Mouse (Mus musculus) small intestine, adult 2 months (tissue): ENCODE results near the gene Ormdl3. TPM values are rescaled to one million over a fixed set of nuclear protein-coding genes. Genes with fewer than 3 reads are reported as not detected.
A peak's percentile ranks its signal among the peaks of the same experiment; 100 is the strongest.
"Not testable (repeated sequence)": the region's sequence is repeated elsewhere in the genome, so short reads cannot be mapped to it uniquely, and the experiment has no call there.

Experiments
- H3K27ac ChIP-seq: fragments of 200-500 bp; 2 replicates; pipeline ENCODE4 v1.5.1; 2012; ENCODE audit warnings: low read depth, low read length, control low read depth, inconsistent platforms; ENCODE audit not compliant: insufficient read depth
- H3K27me3 ChIP-seq: fragments of 200-500 bp; 2 replicates; pipeline ENCODE4 v1.6.1; 2012; ENCODE audit warnings: mild to moderate bottlenecking, moderate library complexity, low read length, inconsistent platforms; ENCODE audit not compliant: control insufficient read depth, insufficient read depth
- H3K36me3 ChIP-seq: fragments of 200-500 bp; 2 replicates; pipeline ENCODE4 v1.6.1; 2012; ENCODE audit warnings: mild to moderate bottlenecking, low read length, control low read depth, inconsistent platforms; ENCODE audit not compliant: control insufficient read depth, insufficient read depth
- H3K4me1 ChIP-seq: fragments of 200-500 bp; 2 replicates; pipeline ENCODE4 v1.6.1; 2012; ENCODE audit warnings: low read length, inconsistent platforms, mixed read lengths; ENCODE audit not compliant: control insufficient read depth, insufficient read depth, insufficient read length
- H3K4me3 ChIP-seq: fragments of 200-500 bp; 2 replicates; pipeline ENCODE4 v1.5.1; 2012; ENCODE audit warnings: low read depth, mild to moderate bottlenecking, control low read depth, inconsistent platforms, low read length, moderate library complexity
- CTCF ChIP-seq: fragments of 200-500 bp; IDR thresholded peaks from 2 replicates; pipeline ENCODE4 v1.5.1; 2012; ENCODE audit warnings: low read depth, mild to moderate bottlenecking, control low read depth, inconsistent platforms, low read length, moderate library complexity, mixed read lengths; ENCODE audit not compliant: insufficient replicate concordance, insufficient read length; ENCODE audit errors: extremely low read depth
- POLR2A ChIP-seq: fragments of 200-500 bp; IDR thresholded peaks from 2 replicates; pipeline ENCODE4 v1.6.1; 2012; ENCODE audit warnings: low read depth, mild to moderate bottlenecking, control low read depth, inconsistent platforms, low read length, moderate library complexity
- WGBS: fragments of 180-500 bp; shearing (Covaris S2); methylation state at CpG from one replicate; pipeline ENCODE4 v1.1.7; 2018; 5-methylcytosine and 5-hydroxymethylcytosine counted together
- polyA plus RNA-seq: library from polyadenylated mRNA; depleted of rRNA; stranded (reverse); fragments of >200 nt; gene quantifications from 2 replicates; pipeline ENCODE4 v1.2.3, GENCODE M21; 2012

Gene Ormdl3
- polyA plus RNA-seq, 1 experiment = 105 TPM

GRCm38 (mm10) chr11:98620791-98621190, 33.6 kb upstream of the Ormdl3 start:
- no peak overlapping the region for H3K27ac ChIP-seq
- TF ChIP-seq POLR2A (no peak), CTCF (no peak)
- WGBS = 91% methylated on average over 13 of the region's 13 CpGs

DNA sequence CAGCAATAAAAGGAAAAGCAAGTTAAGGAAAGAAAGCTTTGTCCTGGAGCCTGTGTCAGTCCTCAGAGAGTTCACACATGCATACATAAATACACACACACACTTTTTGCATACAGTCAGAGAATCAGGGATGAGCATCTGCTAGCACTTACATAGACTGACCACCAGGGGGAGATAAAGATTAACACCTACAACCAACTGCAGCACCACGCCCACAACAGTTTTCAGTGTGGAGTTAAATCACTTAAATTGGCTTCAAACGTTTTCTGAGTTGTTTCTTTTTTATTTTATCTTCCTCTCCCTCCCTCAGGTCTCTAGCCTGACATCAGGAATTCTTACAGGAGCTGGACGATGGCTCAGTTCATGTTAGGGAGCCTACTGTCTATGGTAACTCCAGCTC, 19.6 kb upstream of the Ormdl3 start:
- Histone ChIP-seq H3K4me3 (no peak overlapping the region), H3K27ac (no peak overlapping the region), H3K27me3 (peaks cover 5% of the 10 kb centered on the region), H3K4me1 (peaks cover 7% of the 10 kb centered on the region), H3K36me3 (no peaks in the 10 kb centered on the region)
- 11% methylated on average over 3 of the region's 3 CpGs for WGBS
- no peak for TF ChIP-seq CTCF
- no peak for TF ChIP-seq POLR2A

More at GRCm38 (mm10) chr11:98620791-98621190, 33.6 kb upstream of the Ormdl3 start:
- Histone ChIP-seq H3K36me3 (no peaks in the 10 kb centered on the region), H3K4me3 (no peak overlapping the region), H3K4me1 (no peaks in the 10 kb centered on the region), H3K27me3 (no peaks in the 10 kb centered on the region)

DNA sequence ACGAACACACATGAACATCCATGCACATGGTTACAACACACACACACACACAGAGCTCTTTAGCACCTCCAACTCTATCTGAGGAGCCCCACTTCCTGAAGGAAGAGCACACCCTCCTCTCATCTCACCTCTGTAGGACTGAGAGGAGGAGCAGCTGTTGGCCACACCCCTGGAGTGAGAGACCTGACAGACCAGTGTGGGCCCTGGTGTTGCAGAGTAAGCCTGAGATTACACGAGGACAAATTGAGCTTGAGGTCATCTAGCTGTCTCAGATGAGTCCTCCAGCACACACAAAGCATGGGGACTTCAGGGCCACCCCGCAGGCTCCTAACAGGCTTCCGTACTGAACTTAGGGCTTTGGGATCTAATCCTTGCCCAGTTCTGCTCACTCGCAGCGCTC, 17.7 kb upstream of the Ormdl3 start:
- H3K27ac ChIP-seq, H3K36me3 ChIP-seq, H3K4me1 ChIP-seq, H3K27me3 ChIP-seq, H3K4me3 ChIP-seq: not testable (repeated sequence)
- 67% methylated on average over 6 of the region's 6 CpGs for WGBS

DNA sequence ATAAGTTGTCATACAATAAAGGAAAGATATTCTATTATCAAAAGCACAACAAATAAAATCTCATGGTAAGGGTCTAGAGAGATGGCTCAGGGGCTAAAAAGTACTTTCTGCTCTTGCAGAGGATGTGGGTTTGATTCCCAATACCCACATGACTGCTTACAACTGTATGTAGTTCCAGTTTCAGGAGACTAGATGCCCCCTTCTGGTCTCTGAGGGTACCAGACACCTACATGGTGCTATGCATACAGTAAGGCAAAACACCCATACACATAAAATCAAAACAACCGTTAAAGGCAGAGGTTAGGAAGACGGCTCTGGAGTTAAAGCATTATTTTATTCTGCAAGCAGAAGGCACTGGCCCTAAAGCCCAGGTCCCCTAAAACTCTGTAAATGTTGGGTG, 16.8 kb upstream of the Ormdl3 start:
- Histone ChIP-seq H3K36me3 (no peaks in the 10 kb centered on the region), H3K4me3 (no peak overlapping the region), H3K27ac (no peak overlapping the region), H3K27me3 (peaks cover 9% of the 10 kb centered on the region), H3K4me1 (peaks cover 7% of the 10 kb centered on the region)
- TF ChIP-seq CTCF (no peak), POLR2A (no peak)
- WGBS = 72% methylated on average over 2 of the region's 2 CpGs

DNA sequence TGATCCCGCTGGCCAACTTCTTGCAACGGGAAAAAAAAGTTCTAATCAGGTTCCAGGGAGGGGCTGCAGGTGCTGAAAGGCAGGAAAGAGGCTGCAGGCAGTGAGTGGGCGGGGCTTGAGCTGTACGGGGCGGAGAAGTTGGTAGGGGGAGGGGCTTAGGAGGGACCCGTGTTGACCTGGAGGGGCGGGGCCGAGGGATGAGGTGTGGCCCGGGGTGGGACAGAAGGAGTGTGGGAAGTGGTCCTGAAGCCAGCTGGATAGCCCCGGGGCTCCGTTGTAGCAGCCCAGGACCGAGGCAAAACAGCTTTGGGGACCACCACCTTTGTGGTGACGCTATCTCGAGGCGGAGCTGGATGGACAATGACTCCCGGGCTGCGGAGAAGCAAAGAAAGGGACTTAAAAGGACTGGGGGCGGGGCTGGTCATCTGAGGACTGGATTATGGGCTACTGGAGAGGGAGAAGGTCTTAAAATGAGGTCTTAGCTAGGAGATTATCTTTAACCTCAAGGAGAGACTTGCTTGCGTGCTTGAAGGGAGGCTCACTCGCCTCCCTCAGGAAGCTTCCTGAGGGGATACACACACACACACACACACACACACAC, 15.0 kb upstream of the Ormdl3 start:
- Histone ChIP-seq H3K4me1 (peaks cover 7% of the 10 kb centered on the region), H3K4me3 (peak overlapping the region; percentile 48)
- WGBS = 5% methylated on average over 20 of the region's 20 CpGs

GRCm38 (mm10) chr11:98599291-98599690, 12.1 kb upstream of the Ormdl3 start:
- no peak overlapping the region for H3K4me3 ChIP-seq
- TF ChIP-seq CTCF (no peak), POLR2A (no peak)
- H3K4me1 ChIP-seq = peaks cover 7% of the 10 kb centered on the region
- peaks cover 11% of the 10 kb centered on the region for H3K27me3 ChIP-seq
- WGBS = 27% methylated on average over 18 of the region's 18 CpGs
- no peaks in the 10 kb centered on the region for H3K36me3 ChIP-seq
- H3K27ac ChIP-seq = no peak overlapping the region

More for the DNA sequence above, 15.0 kb upstream of the Ormdl3 start:
- TF ChIP-seq CTCF = no peak
- no peak for TF ChIP-seq POLR2A
- Histone ChIP-seq H3K27ac (no peak overlapping the region), H3K27me3 (peaks cover 11% of the 10 kb centered on the region), H3K36me3 (no peaks in the 10 kb centered on the region)

DNA sequence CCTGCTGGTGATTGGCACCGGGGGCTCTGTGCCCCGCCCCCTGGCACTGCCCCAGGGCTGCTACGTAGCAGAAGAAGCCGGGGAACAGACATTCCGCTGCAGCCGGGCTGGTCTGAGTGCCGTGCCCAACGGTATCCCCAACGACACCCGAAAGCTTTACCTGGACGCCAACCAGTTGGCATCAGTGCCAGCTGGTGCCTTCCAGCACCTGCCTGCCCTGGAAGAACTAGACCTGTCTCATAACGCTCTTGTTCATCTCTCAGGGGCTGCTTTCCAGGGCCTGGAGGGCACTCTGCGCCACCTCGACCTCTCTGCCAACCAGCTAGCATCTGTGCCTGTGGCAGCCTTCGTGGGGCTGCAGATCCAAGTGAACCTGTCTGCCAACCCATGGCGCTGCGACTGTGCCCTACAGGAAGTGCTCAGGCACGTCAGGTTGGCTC, 11.7 kb upstream of the Ormdl3 start:
- H3K36me3 ChIP-seq = no peaks in the 10 kb centered on the region
- peaks cover 11% of the 10 kb centered on the region for H3K27me3 ChIP-seq
- WGBS = 43% methylated on average over 18 of the region's 18 CpGs
- no peak overlapping the region for H3K4me3 ChIP-seq
- H3K27ac ChIP-seq = no peak overlapping the region
- H3K4me1 ChIP-seq = peaks cover 7% of the 10 kb centered on the region
- TF ChIP-seq CTCF = no peak
- no peak for TF ChIP-seq POLR2A
